Mouse (Mus musculus) heart, embryonic 16.5 days (tissue): Measurements from ENCODE around the gene Ccdc92b. TPM values are rescaled to one million over a fixed set of nuclear protein-coding genes. Genes with fewer than 3 reads are reported as not detected.

Experiments
- polyA plus RNA-seq: library from polyadenylated mRNA; unstranded; fragments of >200 nt; fragmentation: Nextera tagmentation; extraction: Ambion mirVana; gene quantifications from 2 replicates; pipeline ENCODE4 v1.2.1, GENCODE M21; 2015

The Ccdc92b gene
- polyA plus RNA-seq, 1 experiment from 2014 or later: 0.34 TPM

Other genes with a start within 250 kb of the Ccdc92b start
- 2.0 and 3.0 TPM in 2 replicates for gene Rap1gap2, start 8.7 kb upstream of the Ccdc92b start, polyA plus RNA-seq
- gene Cluh, start 29.9 kb downstream of the Ccdc92b start, polyA plus RNA-seq: 63.0 and 73.4 TPM in 2 replicates
- gene Pafah1b1, start 105.1 kb downstream of the Ccdc92b start, polyA plus RNA-seq: 41.7 and 53.1 TPM in 2 replicates
- 30.4 and 33.0 TPM in 2 replicates for gene Mettl16, start 151.2 kb downstream of the Ccdc92b start, polyA plus RNA-seq
- gene Mnt, start 211.3 kb downstream of the Ccdc92b start, polyA plus RNA-seq: 3.0 and 3.3 TPM in 2 replicates